Mouse (Mus musculus): ENCODE data around the gene Ptpn20. TPM values are rescaled to one million over a fixed set of nuclear protein-coding genes. Genes with fewer than 3 reads are reported as not detected.

Gene Ptpn20
- total RNA-seq, 2 experiments from 2014 or later: not detected

GRCm38 (mm10) chr14:33669891-33670290 lies 80.9 kb downstream of the Ptpn20 start:
- no peak for ATAC-seq (replicated peaks; ENCODE audit: low FRiP score, poor library complexity, severe bottlenecking)

- ATAC-seq (replicated peaks; ENCODE audit: low FRiP score, poor library complexity, severe bottlenecking): no peak
Observed at GRCm38 (mm10) chr14:33673350-33674087, 84.5 kb downstream of the Ptpn20 start.

- no peak for ATAC-seq (replicated peaks; ENCODE audit: low FRiP score, poor library complexity, severe bottlenecking)
Observed at GRCm38 (mm10) chr14:33677996-33678395, 89.0 kb downstream of the Ptpn20 start.

- no peak for ATAC-seq (replicated peaks; ENCODE audit: low FRiP score, poor library complexity, severe bottlenecking)
Observed at GRCm38 (mm10) chr14:33678740-33679139, 89.7 kb downstream of the Ptpn20 start.

- no peak for ATAC-seq (replicated peaks; ENCODE audit: low FRiP score, poor library complexity, severe bottlenecking)
Observed at GRCm38 (mm10) chr14:33680621-33681020, 91.6 kb downstream of the Ptpn20 start.

- no peak for ATAC-seq (replicated peaks; ENCODE audit: low FRiP score, poor library complexity, severe bottlenecking)
Observed at GRCm38 (mm10) chr14:33682768-33683167, 93.8 kb downstream of the Ptpn20 start.

GRCm38 (mm10) chr14:33683701-33684100 lies 94.7 kb downstream of the Ptpn20 start:
- no peak for ATAC-seq (replicated peaks; ENCODE audit: low FRiP score, poor library complexity, severe bottlenecking)

- no peak for ATAC-seq (replicated peaks; ENCODE audit: low FRiP score, poor library complexity, severe bottlenecking)
Observed at GRCm38 (mm10) chr14:33687444-33688028, 98.5 kb downstream of the Ptpn20 start.

GRCm38 (mm10) chr14:33689044-33689443 lies 100.0 kb downstream of the Ptpn20 start:
- ATAC-seq (replicated peaks; ENCODE audit: low FRiP score, poor library complexity, severe bottlenecking): no peak

Other genes with a start within 250 kb of the Ptpn20 start
- gene Mapk8, start 142.0 kb upstream of the Ptpn20 start, total RNA-seq (2015; ENCODE audit: low replicate concordance): 12.6 and 18.4 TPM in 2 replicates
- gene Mapk8, start 142.0 kb upstream of the Ptpn20 start, total RNA-seq (2017; ENCODE audit: low replicate concordance): 7.9 and 17.6 TPM in 2 replicates
- gene Frmpd2, start 117.5 kb upstream of the Ptpn20 start, total RNA-seq (2015; ENCODE audit: low replicate concordance): not detected in 2 replicates
- gene Frmpd2, start 117.5 kb upstream of the Ptpn20 start, total RNA-seq (2017; ENCODE audit: low replicate concordance): not detected in 2 replicates